Mouse (Mus musculus): Measurements from ENCODE around the gene Nr1h2.

Nr1h2 gene

GRCm38 (mm10) chr7:44572956-44573484, 19.3 kb upstream of the Nr1h2 start:
- Histone ChIP-seq H3K27me3 (ENCODE audit: control insufficient read depth, insufficient read depth, low read length, poor library complexity, severe bottlenecking) (no peaks in the 10 kb centered on the region), H3K36me3 (ENCODE audit: control insufficient read depth, insufficient read depth, low read length, poor library complexity, severe bottlenecking) (peaks cover 5% of the 10 kb centered on the region; the same call in 1 of the 2 replicates)
- DNase-seq (ENCODE audit: low read depth, low spot score), result peak; percentile 39

- Histone ChIP-seq H3K27me3 (ENCODE audit: control insufficient read depth, insufficient read depth, low read length, poor library complexity, severe bottlenecking) (no peaks in the 10 kb centered on the region), H3K36me3 (ENCODE audit: control insufficient read depth, insufficient read depth, low read length, poor library complexity, severe bottlenecking) (peaks cover 5% of the 10 kb centered on the region; the same call in 1 of the 2 replicates)
- peak; percentile 95 for DNase-seq (ENCODE audit: low read depth, low spot score)
Observed at GRCm38 (mm10) chr7:44572213-44572701, 18.5 kb upstream of the Nr1h2 start, which contains the start of gene Napsa. Gene Napsa, plus strand, starts transcription at chr7:44572380.

GRCm38 (mm10) chr7:44571811-44572210, 18.1 kb upstream of the Nr1h2 start:
- no peaks in the 10 kb centered on the region for H3K27me3 ChIP-seq (ENCODE audit: control insufficient read depth, insufficient read depth, low read length, poor library complexity, severe bottlenecking)
- DNase-seq (ENCODE audit: low read depth, low spot score), result no peak
- H3K36me3 ChIP-seq (ENCODE audit: control insufficient read depth, insufficient read depth, low read length, poor library complexity, severe bottlenecking), result peaks cover 5% of the 10 kb centered on the region; the same call in 1 of the 2 replicates

- Histone ChIP-seq H3K36me3 (ENCODE audit: control insufficient read depth, insufficient read depth, low read length, poor library complexity, severe bottlenecking) (peaks cover 5% of the 10 kb centered on the region; the same call in 1 of the 2 replicates), H3K27me3 (ENCODE audit: control insufficient read depth, insufficient read depth, low read length, poor library complexity, severe bottlenecking) (no peaks in the 10 kb centered on the region)
- DNase-seq (ENCODE audit: low read depth, low spot score), result peak; percentile 43
Observed at GRCm38 (mm10) chr7:44570989-44571388, 17.2 kb upstream of the Nr1h2 start.

- Histone ChIP-seq H3K27me3 (ENCODE audit: control insufficient read depth, insufficient read depth, low read length, poor library complexity, severe bottlenecking) (no peaks in the 10 kb centered on the region), H3K36me3 (ENCODE audit: control insufficient read depth, insufficient read depth, low read length, poor library complexity, severe bottlenecking) (no peaks in the 10 kb centered on the region)
- DNase-seq (ENCODE audit: low read depth, low spot score), result peak; percentile 44
Observed at GRCm38 (mm10) chr7:44568803-44569202, 15.1 kb upstream of the Nr1h2 start.

- no peaks in the 10 kb centered on the region for H3K36me3 ChIP-seq (ENCODE audit: control insufficient read depth, insufficient read depth, low read length, poor library complexity, severe bottlenecking)
- peak; percentile 57 for DNase-seq (ENCODE audit: low read depth, low spot score)
- no peaks in the 10 kb centered on the region for H3K27me3 ChIP-seq (ENCODE audit: control insufficient read depth, insufficient read depth, low read length, poor library complexity, severe bottlenecking)
Observed at GRCm38 (mm10) chr7:44565414-44565813, 11.7 kb upstream of the Nr1h2 start.

- DNase-seq (ENCODE audit: low read depth, low spot score), result no peak
- Histone ChIP-seq H3K27me3 (ENCODE audit: control insufficient read depth, insufficient read depth, low read length, poor library complexity, severe bottlenecking) (no peaks in the 10 kb centered on the region), H3K36me3 (ENCODE audit: control insufficient read depth, insufficient read depth, low read length, poor library complexity, severe bottlenecking) (no peaks in the 10 kb centered on the region)
Observed at GRCm38 (mm10) chr7:44564486-44564885, 10.7 kb upstream of the Nr1h2 start.

- H3K36me3 ChIP-seq (ENCODE audit: control insufficient read depth, insufficient read depth, low read length, poor library complexity, severe bottlenecking), result no peaks in the 10 kb centered on the region
- no peaks in the 10 kb centered on the region for H3K27me3 ChIP-seq (ENCODE audit: control insufficient read depth, insufficient read depth, low read length, poor library complexity, severe bottlenecking)
- no peak for DNase-seq (ENCODE audit: low read depth, low spot score)
Observed at GRCm38 (mm10) chr7:44563284-44563683, 9.5 kb upstream of the Nr1h2 start.

- Histone ChIP-seq H3K36me3 (ENCODE audit: control insufficient read depth, insufficient read depth, low read length, poor library complexity, severe bottlenecking) (no peaks in the 10 kb centered on the region), H3K27me3 (ENCODE audit: control insufficient read depth, insufficient read depth, low read length, poor library complexity, severe bottlenecking) (no peaks in the 10 kb centered on the region)
- peak; percentile 94 for DNase-seq (ENCODE audit: low read depth, low spot score)
Observed at GRCm38 (mm10) chr7:44560435-44561400, 7.0 kb upstream of the Nr1h2 start.

GRCm38 (mm10) chr7:44557629-44558028, 3.9 kb upstream of the Nr1h2 start:
- Histone ChIP-seq H3K27me3 (ENCODE audit: control insufficient read depth, insufficient read depth, low read length, poor library complexity, severe bottlenecking) (no peaks in the 10 kb centered on the region), H3K36me3 (ENCODE audit: control insufficient read depth, insufficient read depth, low read length, poor library complexity, severe bottlenecking) (no peaks in the 10 kb centered on the region)
- no peak for DNase-seq (ENCODE audit: low read depth, low spot score)

GRCm38 (mm10) chr7:44553196-44553764, 471 bp downstream of the Nr1h2 start:
- Histone ChIP-seq H3K36me3 (ENCODE audit: control insufficient read depth, insufficient read depth, low read length, poor library complexity, severe bottlenecking) (peaks cover 18% of the 10 kb centered on the region), H3K27me3 (ENCODE audit: control insufficient read depth, insufficient read depth, low read length, poor library complexity, severe bottlenecking) (no peaks in the 10 kb centered on the region)
- peak; percentile 90 for DNase-seq (ENCODE audit: low read depth, low spot score)

GRCm38 (mm10) chr7:44552141-44552908, 1.4 kb downstream of the Nr1h2 start:
- DNase-seq (ENCODE audit: low read depth, low spot score), result no peak
- peaks cover 18% of the 10 kb centered on the region for H3K36me3 ChIP-seq (ENCODE audit: control insufficient read depth, insufficient read depth, low read length, poor library complexity, severe bottlenecking)
- no peaks in the 10 kb centered on the region for H3K27me3 ChIP-seq (ENCODE audit: control insufficient read depth, insufficient read depth, low read length, poor library complexity, severe bottlenecking)

GRCm38 (mm10) chr7:44551731-44552130, 2.0 kb downstream of the Nr1h2 start:
- Histone ChIP-seq H3K27me3 (ENCODE audit: control insufficient read depth, insufficient read depth, low read length, poor library complexity, severe bottlenecking) (no peaks in the 10 kb centered on the region), H3K36me3 (ENCODE audit: control insufficient read depth, insufficient read depth, low read length, poor library complexity, severe bottlenecking) (peaks cover 18% of the 10 kb centered on the region)
- no peak for DNase-seq (ENCODE audit: low read depth, low spot score)

GRCm38 (mm10) chr7:44551301-44551700, 2.5 kb downstream of the Nr1h2 start:
- peaks cover 18% of the 10 kb centered on the region for H3K36me3 ChIP-seq (ENCODE audit: control insufficient read depth, insufficient read depth, low read length, poor library complexity, severe bottlenecking)
- no peak for DNase-seq (ENCODE audit: low read depth, low spot score)
- H3K27me3 ChIP-seq (ENCODE audit: control insufficient read depth, insufficient read depth, low read length, poor library complexity, severe bottlenecking), result no peaks in the 10 kb centered on the region
